Mouse (Mus musculus) lung, postnatal 14 days (tissue): ENCODE results near the gene Prkd1.

Source experiments
- DNase-seq: peaks from one replicate; pipeline ENCODE4 v3.0.0; 2021

Gene Prkd1

GRCm38 (mm10) chr12:50554214-50554613 is 94.7 kb downstream of the Prkd1 start:
- DNase-seq, result no peak

DNA sequence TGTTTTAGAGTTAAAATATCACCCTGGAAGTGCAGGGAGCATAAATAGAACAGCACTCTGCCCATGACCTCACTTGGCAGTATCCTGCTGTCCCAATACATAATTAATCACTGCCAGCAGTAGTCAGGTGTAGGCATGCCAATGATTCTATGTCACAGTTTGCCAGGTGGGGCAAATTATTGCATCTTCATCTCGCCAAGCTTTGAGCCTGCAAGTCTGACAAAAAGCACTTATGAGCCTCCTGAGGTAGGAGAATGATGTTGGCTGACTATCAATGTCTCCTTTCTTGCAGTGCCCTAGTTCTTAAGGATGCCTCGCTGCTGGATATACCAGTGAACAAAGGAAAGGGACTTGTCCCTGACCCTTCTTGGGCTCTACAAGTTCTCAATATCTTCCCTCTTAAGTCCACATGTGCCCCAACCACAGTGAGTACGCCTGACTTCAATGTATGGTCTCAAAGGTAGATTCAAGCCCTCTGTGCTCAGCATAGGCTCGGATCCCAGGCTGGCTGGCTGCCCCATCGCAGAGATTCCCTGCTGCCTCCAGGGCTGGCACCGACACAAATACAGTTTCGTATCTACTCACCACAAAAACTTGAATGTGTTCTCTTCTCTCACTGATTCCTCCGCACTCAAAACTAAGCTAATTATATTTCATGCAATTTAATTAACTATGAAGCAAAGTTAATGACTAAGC is 98.9 kb downstream of the Prkd1 start:
- DNase-seq, result no peak

GRCm38 (mm10) chr12:50546394-50546793 is 102.5 kb downstream of the Prkd1 start:
- no peak for DNase-seq

- no peak for DNase-seq
These were observed 103.3 kb downstream of the Prkd1 start for GRCm38 (mm10) chr12:50545610-50545919.

DNA sequence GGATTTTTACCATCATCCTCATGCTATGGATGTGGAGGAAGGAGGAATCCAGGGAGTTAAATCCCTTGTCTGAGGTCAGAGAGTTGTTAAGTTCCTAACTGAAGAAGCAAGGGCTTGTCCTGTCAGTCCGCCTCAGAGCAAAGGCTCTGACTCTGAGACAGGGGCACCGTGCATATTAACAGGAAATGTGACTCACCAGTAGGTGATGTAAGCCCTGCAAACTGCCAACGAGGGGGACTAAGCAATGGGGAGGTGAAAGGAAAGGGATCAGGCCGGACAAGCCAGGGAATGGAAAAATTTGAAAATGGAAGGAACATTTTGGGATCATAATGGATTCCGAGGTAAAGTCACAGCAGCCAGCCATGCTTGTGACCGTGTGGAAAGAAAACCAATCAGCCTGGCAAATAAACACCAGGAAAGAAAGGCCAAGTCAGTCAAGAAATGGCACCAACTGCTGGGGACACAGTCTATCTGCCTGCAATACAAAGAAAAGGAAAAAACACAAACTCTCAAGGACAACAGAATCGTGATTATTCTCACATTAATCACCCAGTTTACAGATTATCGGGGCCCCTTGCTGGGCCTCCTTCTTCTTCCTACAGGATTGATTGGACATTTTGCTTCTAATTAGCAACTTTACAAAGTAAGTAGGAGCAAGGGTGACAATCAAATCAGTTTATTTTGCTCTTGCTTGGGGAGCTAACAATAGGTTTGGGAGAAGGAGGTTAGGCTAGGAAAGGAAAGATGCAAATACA is 103.9 kb downstream of the Prkd1 start:
- DNase-seq, result peak; percentile 44

- no peak for DNase-seq
These were observed 108.1 kb downstream of the Prkd1 start for GRCm38 (mm10) chr12:50540793-50541192.

DNA sequence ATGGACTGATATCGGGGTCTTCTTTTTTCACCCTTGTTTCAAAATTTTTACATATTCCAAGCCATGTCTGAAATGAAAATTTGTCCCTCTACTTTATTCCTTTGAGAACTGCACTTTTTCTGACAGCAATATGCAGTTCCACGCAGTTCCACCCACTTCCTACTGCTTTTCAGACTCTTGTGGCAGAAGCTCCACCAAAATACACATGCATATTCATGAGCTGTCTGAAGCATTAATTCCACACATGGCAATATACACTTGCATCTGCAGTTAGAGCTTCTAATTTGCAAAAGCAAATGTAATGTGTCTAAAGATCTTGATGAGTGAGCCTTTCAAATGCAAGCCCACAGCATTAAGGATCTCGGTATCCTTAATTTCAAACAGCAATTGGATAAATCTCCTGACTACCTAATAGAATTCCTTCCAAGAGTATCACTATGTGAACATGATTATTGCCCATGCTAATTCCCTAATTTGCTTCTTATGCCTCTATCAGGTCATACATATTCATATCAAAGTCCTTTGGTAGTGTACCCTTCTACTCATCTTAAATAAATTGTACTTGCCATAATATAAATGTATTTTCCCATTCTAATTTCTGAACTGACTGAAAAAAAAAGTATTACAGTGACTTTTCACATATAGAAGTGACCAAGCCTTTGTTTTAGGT is 110.5 kb downstream of the Prkd1 start:
- DNase-seq, result no peak

DNA sequence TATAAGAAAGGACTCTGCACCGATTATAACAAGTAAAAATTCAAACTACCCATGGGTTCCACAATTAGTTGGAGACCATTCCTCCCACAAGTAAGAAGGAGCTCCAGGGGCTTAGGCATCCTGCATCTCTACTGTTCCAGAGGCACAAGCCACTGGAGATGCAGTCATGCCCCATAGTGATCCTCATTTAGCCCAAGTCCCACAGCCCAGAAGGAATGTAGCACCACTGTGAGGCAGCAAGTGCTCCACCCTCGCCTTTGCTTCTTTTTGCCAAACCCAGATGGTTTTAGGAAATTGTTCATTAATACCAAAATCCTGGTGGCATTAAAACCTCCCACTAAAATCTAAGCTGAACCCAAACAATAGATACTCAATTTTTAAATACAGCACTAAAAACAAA is 111.1 kb downstream of the Prkd1 start:
- no peak for DNase-seq

DNA sequence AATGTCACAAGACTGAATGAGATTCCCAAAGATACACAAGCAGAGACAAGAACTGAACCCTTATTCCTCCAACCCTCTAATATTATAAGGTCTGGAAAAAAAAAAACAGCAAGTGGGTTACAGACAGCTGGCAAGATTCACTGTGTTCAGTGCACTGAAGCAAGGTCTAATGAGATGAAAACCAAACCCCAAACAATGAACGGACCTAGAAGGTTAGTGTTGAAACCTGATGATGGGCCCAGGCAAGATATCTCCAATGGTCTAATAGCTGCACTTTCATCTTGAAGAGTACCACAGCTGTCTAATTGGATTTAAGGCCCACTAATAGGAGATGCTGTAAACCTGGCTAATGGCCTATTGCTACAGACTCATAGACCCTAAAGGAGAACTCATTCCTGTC is 111.9 kb downstream of the Prkd1 start:
- no peak for DNase-seq

DNA sequence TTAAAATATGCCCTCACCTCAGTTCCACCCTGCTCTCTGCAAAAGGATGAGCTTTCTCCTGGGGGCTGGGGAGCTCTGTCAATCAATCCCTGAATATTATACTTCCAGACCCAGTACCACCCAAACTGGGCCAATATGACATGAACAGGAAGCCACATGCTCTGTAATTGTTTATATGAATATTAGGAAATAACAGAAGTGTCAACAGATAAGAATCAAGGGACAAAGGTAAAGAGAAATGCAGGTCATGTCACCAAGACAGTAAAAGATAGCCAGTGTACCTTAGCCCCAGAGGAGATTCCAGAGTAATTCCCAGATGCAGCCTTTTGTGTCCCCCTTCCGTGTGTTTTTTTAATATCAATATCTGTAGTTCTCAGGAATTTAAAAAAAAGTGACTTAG is 120.3 kb downstream of the Prkd1 start:
- DNase-seq, result no peak

DNA sequence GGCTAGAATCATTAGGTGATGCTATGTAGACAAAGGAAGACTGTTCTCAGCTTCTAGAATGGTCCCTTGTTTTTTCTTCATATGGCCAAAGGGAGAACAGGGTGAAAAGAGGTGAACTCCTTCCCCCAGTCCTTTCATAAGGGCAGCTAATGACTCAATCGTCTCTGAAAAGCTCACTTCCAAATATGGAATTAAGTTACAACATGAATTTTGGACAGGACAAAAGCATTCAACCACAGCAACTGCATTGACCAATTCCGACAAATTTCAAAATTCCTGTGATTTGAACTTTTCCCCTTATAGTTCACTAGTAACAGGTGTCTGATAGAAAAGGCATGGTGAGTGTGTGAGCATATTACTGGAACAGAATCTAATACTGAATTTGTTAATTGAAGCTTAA is 124.8 kb downstream of the Prkd1 start:
- DNase-seq, result no peak

DNA sequence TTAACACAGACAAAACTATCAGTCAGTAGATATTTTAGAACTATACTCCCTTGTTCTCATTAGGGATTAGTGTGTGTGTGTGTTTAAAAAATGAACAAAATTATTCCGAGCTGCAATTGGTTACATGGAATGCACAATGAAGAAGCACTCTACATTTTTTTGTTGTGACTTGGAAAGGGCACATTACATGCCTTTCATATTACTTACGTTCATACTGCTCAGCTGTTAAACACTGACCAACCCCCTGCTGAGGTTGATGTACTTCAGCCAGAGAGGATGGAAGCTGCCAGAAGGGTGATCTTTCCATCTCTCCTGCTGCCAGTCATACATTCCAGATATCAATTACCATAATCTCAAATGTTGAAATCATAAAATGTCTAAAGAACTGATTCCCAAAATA is 134.4 kb downstream of the Prkd1 start:
- DNase-seq, result no peak

- DNase-seq, result no peak
These were observed 137.2 kb downstream of the Prkd1 start for GRCm38 (mm10) chr12:50511486-50512225.

DNA sequence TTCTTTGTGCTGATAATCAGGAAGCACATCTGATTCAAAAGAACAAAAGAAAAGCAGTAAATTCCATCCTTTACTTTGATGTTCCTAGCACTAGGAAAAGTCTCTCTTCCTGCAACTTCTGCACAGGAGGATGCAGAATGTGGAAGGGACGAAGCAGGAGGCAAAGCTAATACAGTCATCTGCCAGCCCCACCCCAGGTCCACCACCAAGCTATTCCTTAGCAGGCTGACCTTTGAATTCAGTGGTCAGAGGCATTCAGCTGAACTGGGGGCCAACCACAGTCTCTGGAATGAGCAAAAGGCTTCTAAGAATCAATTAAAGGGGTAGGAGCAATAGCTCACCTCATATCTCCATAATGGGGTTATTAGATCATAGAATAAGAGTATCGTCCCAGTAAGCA is 140.1 kb downstream of the Prkd1 start:
- DNase-seq, result no peak

GRCm38 (mm10) chr12:50499796-50500504 is 148.9 kb downstream of the Prkd1 start:
- no peak for DNase-seq

DNA sequence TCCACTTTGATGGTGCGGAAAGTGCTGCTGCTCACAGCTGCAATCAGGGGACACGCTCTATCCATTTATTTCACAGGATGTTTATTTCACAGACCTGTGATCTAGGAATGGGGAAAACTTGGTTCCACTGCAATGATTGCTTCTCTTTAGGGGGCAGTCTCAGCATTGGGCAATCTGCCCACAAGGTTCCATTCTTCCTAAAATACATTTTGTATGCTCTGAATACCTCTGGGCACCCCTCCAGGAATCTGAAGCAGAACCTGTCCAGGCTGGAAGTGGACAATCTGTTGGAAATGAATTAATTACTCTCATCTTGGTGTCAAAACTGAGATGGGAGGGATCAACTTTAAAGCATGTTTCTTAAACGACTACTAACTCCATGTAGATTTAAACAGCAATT is 152.9 kb downstream of the Prkd1 start:
- DNase-seq, result no peak

DNA sequence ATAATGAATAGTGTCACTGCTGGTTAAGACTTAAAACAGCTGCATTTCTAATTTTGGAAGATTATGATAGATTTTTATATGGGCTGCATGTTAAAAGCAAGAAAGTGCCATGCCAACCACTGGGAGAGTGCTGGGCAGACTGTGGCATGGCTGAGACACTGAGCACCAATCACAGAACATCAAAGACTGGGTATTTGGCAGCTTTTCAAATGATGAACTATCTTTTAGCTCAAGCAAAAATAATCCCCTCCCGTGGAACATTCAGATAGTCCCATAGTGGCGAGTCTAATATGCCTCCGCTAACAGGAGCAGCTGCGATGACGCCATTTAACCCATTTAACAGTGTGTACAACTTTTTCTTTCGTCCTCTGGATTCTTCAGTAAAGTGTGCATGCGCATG is 169.1 kb downstream of the Prkd1 start:
- no peak for DNase-seq

- DNase-seq, result no peak
These were observed 191.7 kb downstream of the Prkd1 start for GRCm38 (mm10) chr12:50457151-50457550.

DNA sequence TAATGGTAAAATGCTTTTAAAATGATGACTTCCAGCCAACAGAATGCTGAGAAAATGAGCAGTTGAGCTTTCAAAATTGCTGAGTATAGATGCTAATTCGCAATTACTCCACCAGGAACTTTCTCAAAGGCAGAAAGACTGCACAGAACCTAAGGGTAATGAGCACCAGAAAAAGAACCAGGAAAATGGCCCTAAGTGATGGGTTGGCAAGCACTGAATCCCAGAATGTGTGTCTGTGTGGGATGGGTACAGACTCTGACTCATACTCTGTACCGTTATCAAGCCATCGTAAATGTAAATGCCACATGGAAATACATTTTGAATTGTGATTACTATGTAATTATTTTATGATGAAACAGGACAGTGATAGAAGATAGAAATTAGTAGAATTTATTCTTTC is 197.1 kb downstream of the Prkd1 start:
- no peak for DNase-seq

DNA sequence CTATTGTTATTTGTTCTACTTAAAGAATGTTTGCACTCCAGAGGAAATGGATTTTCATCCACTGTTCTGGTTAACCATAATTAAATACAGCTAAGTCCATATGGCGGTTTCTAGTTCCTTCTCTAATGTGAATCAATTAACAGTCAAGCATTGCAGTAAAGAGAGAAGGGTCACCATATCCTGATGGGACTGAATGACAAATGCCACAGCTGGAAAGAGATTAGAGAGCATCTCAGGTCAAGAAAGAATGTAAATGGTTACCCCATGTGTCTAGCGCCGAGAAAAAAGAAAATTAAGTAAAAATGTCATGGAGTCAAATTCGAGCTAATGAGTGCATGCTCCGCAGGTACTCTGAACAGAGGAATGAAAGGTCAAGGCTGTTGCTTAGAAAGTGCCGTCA is 212.2 kb downstream of the Prkd1 start:
- no peak for DNase-seq

DNA sequence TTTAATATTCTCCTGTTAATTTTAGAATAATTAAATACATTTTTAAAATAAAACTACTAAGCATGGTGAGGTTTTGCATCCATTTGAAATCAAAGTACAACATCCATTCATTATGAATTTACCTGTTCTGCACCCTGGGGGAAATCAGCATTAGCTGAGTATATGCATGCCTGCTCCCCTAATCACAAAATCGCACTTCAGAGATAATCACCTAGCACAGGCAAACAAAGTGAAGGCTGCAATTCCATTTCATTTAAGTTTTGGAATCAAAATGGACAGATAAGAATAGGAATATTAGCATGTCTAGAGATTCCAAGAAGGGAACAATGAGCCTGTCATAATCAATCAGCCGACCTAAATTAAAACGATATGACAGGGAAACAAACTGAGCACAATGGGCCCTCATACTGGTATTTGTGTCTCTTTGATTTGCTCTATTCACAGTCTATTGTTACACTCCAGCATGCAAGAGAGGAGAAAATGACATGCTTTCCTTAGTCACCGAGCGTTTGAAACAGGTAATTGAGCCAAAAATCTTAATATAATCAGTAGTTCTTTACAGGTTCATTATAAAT is 218.7 kb downstream of the Prkd1 start:
- no peak for DNase-seq

GRCm38 (mm10) chr12:50352404-50352803 is 296.5 kb downstream of the Prkd1 start:
- peak; percentile 18 for DNase-seq

DNA sequence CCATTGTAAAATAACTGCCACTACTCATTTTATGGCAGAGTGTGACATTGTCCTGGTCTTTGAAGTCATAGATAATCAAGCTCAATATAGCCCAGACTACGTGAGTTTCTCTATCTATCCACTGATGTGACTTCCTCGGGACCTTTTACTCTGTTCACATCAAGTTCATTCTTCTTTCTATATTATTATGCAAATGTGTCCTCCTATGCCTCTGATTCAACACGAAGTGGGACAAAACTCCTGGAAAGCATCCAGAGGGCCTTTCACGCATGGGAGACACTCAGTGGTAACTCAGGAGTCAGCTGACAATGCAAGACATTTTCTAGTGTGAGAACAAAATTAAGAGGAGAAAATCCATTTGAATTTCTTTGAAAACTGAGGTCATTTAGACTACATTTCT is 315.7 kb downstream of the Prkd1 start:
- DNase-seq, result no peak
